Mouse (Mus musculus) small intestine, adult 2 months (tissue): Measurements from ENCODE around the gene Clec16a. TPM values are rescaled to one million over a fixed set of nuclear protein-coding genes. Genes with fewer than 3 reads are reported as not detected.

Experiments used
- H3K27ac ChIP-seq: fragments of 200-500 bp; 2 replicates; pipeline ENCODE4 v1.5.1; 2012; ENCODE audit warnings: low read depth, low read length, control low read depth, inconsistent platforms; ENCODE audit not compliant: insufficient read depth
- H3K27me3 ChIP-seq: fragments of 200-500 bp; 2 replicates; pipeline ENCODE4 v1.6.1; 2012; ENCODE audit warnings: mild to moderate bottlenecking, moderate library complexity, low read length, inconsistent platforms; ENCODE audit not compliant: control insufficient read depth, insufficient read depth
- H3K36me3 ChIP-seq: fragments of 200-500 bp; 2 replicates; pipeline ENCODE4 v1.6.1; 2012; ENCODE audit warnings: mild to moderate bottlenecking, low read length, control low read depth, inconsistent platforms; ENCODE audit not compliant: control insufficient read depth, insufficient read depth
- H3K4me1 ChIP-seq: fragments of 200-500 bp; 2 replicates; pipeline ENCODE4 v1.6.1; 2012; ENCODE audit warnings: low read length, inconsistent platforms, mixed read lengths; ENCODE audit not compliant: control insufficient read depth, insufficient read depth, insufficient read length
- H3K4me3 ChIP-seq: fragments of 200-500 bp; 2 replicates; pipeline ENCODE4 v1.5.1; 2012; ENCODE audit warnings: low read depth, mild to moderate bottlenecking, control low read depth, inconsistent platforms, low read length, moderate library complexity
- CTCF ChIP-seq: fragments of 200-500 bp; IDR thresholded peaks from 2 replicates; pipeline ENCODE4 v1.5.1; 2012; ENCODE audit warnings: low read depth, mild to moderate bottlenecking, control low read depth, inconsistent platforms, low read length, moderate library complexity, mixed read lengths; ENCODE audit not compliant: insufficient replicate concordance, insufficient read length; ENCODE audit errors: extremely low read depth
- POLR2A ChIP-seq: fragments of 200-500 bp; IDR thresholded peaks from 2 replicates; pipeline ENCODE4 v1.6.1; 2012; ENCODE audit warnings: low read depth, mild to moderate bottlenecking, control low read depth, inconsistent platforms, low read length, moderate library complexity
- WGBS: fragments of 180-500 bp; shearing (Covaris S2); methylation state at CpG from one replicate; pipeline ENCODE4 v1.1.7; 2018; 5-methylcytosine and 5-hydroxymethylcytosine counted together
- polyA plus RNA-seq: library from polyadenylated mRNA; depleted of rRNA; stranded (reverse); fragments of >200 nt; gene quantifications from 2 replicates; pipeline ENCODE4 v1.2.3, GENCODE M21; 2012

The Clec16a gene
- polyA plus RNA-seq, 1 experiment = 14.3 TPM

- TF ChIP-seq CTCF = no peak
- TF ChIP-seq POLR2A = no peak
- no peaks in the 10 kb centered on the region for H3K4me1 ChIP-seq
- H3K36me3 ChIP-seq = peaks cover 30% of the 10 kb centered on the region
- 70% methylated on average over 6 of the region's 6 CpGs for WGBS
- H3K27ac ChIP-seq = no peak overlapping the region
- no peak overlapping the region for H3K4me3 ChIP-seq
- H3K27me3 ChIP-seq = no peaks in the 10 kb centered on the region
Measured at GRCm38 (mm10) chr16:10508691-10509090, 36.4 kb upstream of the Clec16a start.

- no peak for TF ChIP-seq POLR2A
- no peak for TF ChIP-seq CTCF
- Histone ChIP-seq H3K27me3 (no peaks in the 10 kb centered on the region), H3K4me1 (no peaks in the 10 kb centered on the region), H3K36me3 (peaks cover 34% of the 10 kb centered on the region), H3K4me3 (no peak overlapping the region), H3K27ac (no peak overlapping the region)
- 50% methylated on average over 14 of the region's 14 CpGs for WGBS
Measured at GRCm38 (mm10) chr16:10510477-10511133, 34.5 kb upstream of the Clec16a start.

GRCm38 (mm10) chr16:10511134-10511520, 34.0 kb upstream of the Clec16a start:
- Histone ChIP-seq H3K4me3 (no peak overlapping the region), H3K27ac (no peak overlapping the region), H3K27me3 (no peaks in the 10 kb centered on the region), H3K36me3 (peaks cover 33% of the 10 kb centered on the region), H3K4me1 (no peaks in the 10 kb centered on the region)
- WGBS = 86% methylated on average over 12 of the region's 12 CpGs
- TF ChIP-seq POLR2A (no peak), CTCF (no peak)

GRCm38 (mm10) chr16:10515953-10516572, 29.1 kb upstream of the Clec16a start:
- Histone ChIP-seq H3K27ac (no peak overlapping the region), H3K4me3 (no peak overlapping the region)
- 79% methylated on average over 12 of the region's 12 CpGs for WGBS

GRCm38 (mm10) chr16:10518030-10518429, 27.1 kb upstream of the Clec16a start:
- Histone ChIP-seq H3K4me3 (no peak overlapping the region), H3K4me1 (no peaks in the 10 kb centered on the region), H3K27me3 (no peaks in the 10 kb centered on the region), H3K27ac (no peak overlapping the region), H3K36me3 (peaks cover 37% of the 10 kb centered on the region)
- 64% methylated on average over 5 of the region's 5 CpGs for WGBS
- TF ChIP-seq CTCF = no peak
- TF ChIP-seq POLR2A = no peak

More at GRCm38 (mm10) chr16:10515953-10516572, 29.1 kb upstream of the Clec16a start:
- TF ChIP-seq CTCF (no peak), POLR2A (no peak)
- Histone ChIP-seq H3K4me1 (no peaks in the 10 kb centered on the region), H3K36me3 (peaks cover 47% of the 10 kb centered on the region), H3K27me3 (no peaks in the 10 kb centered on the region)

- Histone ChIP-seq H3K27me3 (no peaks in the 10 kb centered on the region), H3K27ac (no peak overlapping the region), H3K36me3 (peaks cover 29% of the 10 kb centered on the region), H3K4me1 (no peaks in the 10 kb centered on the region; the same call in 1 of the 2 replicates), H3K4me3 (no peak overlapping the region)
- TF ChIP-seq CTCF (peak; percentile 65; the same call in 1 of the 2 replicates), POLR2A (no peak)
- WGBS = 41% methylated on average over 2 of the region's 2 CpGs
Measured at GRCm38 (mm10) chr16:10520908-10521614, 24.1 kb upstream of the Clec16a start.

- TF ChIP-seq POLR2A = no peak
- TF ChIP-seq CTCF = peak; percentile 57; the same call in 1 of the 2 replicates
- H3K36me3 ChIP-seq = peaks cover 21% of the 10 kb centered on the region
- no peak overlapping the region for H3K4me3 ChIP-seq
- H3K27ac ChIP-seq = no peak overlapping the region
- WGBS = 88% methylated on average over 1 of the region's 1 CpGs
- H3K27me3 ChIP-seq = no peaks in the 10 kb centered on the region
- no peaks in the 10 kb centered on the region; the same call in 1 of the 2 replicates for H3K4me1 ChIP-seq
Measured at GRCm38 (mm10) chr16:10522811-10523210, 22.3 kb upstream of the Clec16a start.
